Mouse (Mus musculus): ENCODE data around the gene Nodal. TPM values are rescaled to one million over a fixed set of nuclear protein-coding genes. Genes with fewer than 3 reads are reported as not detected.

The Nodal gene
- polyA plus RNA-seq, 1 experiment from 2014 or later, result 0.10 TPM

Other genes with a start within 250 kb of the Nodal start
- 1.3 and 1.5 TPM in 2 replicates for gene Tbata, start 246.0 kb upstream of the Nodal start, polyA plus RNA-seq (2015; fragmentation: Nextera tagmentation; extraction: Ambion mirVana)
- 0.10 and 0.27 TPM in 2 replicates for gene Adamts14, start 144.5 kb upstream of the Nodal start, polyA plus RNA-seq (2015; fragmentation: Nextera tagmentation; extraction: Ambion mirVana)
- gene Prf1, start 120.1 kb upstream of the Nodal start, polyA plus RNA-seq (2015; fragmentation: Nextera tagmentation; extraction: Ambion mirVana), result not detected in 2 replicates
- gene Pald1, start 34.4 kb upstream of the Nodal start, polyA plus RNA-seq (2015; fragmentation: Nextera tagmentation; extraction: Ambion mirVana), result 17.1 and 18.0 TPM in 2 replicates
- 78.2 and 88.4 TPM in 2 replicates for gene Eif4ebp2, start 34.7 kb downstream of the Nodal start, polyA plus RNA-seq (2015; fragmentation: Nextera tagmentation; extraction: Ambion mirVana)
- 25.7 and 28.1 TPM in 2 replicates for gene Lrrc20, start 57.8 kb downstream of the Nodal start, polyA plus RNA-seq (2015; fragmentation: Nextera tagmentation; extraction: Ambion mirVana)
- 0.34 and 1.1 TPM in 2 replicates for gene Npffr1, start 177.5 kb downstream of the Nodal start, polyA plus RNA-seq (2015; fragmentation: Nextera tagmentation; extraction: Ambion mirVana)
- 244 and 261 TPM in 2 replicates for gene Ppa1, start 230.6 kb downstream of the Nodal start, polyA plus RNA-seq (2015; fragmentation: Nextera tagmentation; extraction: Ambion mirVana)

Measured in forebrain, embryonic 16.5 days (tissue).